Mouse (Mus musculus): ENCODE measurements at regions not wholly inside any gene's neighbourhood (a gene's known extent, or its start where the extent isn't known, plus 50 kb on each side); places are given as distances from the start of the nearest gene placed in this dataset.
A peak's percentile ranks its signal among the peaks of the same experiment; 100 is the strongest.
"Not testable (repeated sequence)": the region's sequence is repeated elsewhere in the genome, so short reads cannot be mapped to it uniquely, and the experiment has no call there.

DNA sequence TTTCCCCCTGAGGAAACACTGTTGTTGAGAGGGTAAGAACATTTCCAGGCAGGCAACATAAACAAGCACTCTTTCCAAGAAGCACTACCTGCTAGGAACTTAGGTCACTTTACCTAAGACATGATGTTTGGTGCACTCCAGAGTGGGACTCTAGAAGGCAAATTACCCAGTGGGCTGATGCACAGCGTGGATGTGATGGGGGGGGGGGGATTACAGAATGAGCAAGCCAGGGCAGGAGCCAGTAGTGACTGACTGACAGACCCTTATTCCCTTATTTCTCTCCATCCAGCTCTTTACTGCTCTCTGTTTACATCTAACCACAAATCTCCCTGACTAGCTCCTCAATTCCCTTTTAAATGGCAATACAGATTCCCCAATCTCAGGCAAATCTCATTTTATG lies 1071.7 kb downstream of the Diaph3 start:
- Histone ChIP-seq H3K27me3 (ENCODE audit: control insufficient read depth, insufficient read depth, low read length) (no peaks in the 10 kb centered on the region), H3K36me3 (ENCODE audit: control insufficient read depth, insufficient read depth, low read length) (no peaks in the 10 kb centered on the region), H3K4me2 (replicated peaks; ENCODE audit: low read depth, low read length) (no peak overlapping the region), H3K4me3 (ENCODE audit: low read depth, low read length) (no peak overlapping the region), H3K9me3 (ENCODE audit: control insufficient read depth, low read length) (no peaks in the 10 kb centered on the region), H3K9ac (ENCODE audit: low read depth, low read length) (no peak overlapping the region), H3K27ac (ENCODE audit: low read depth, low read length) (no peak overlapping the region), H3K4me1 (replicated peaks; ENCODE audit: control insufficient read depth, insufficient read depth, low read length) (no peaks in the 10 kb centered on the region)
- WGBS = 31% methylated on average over 1 of the region's 1 CpGs
- no peak for DNase-seq (ENCODE audit: low spot score)
- ATAC-seq (ENCODE audit: low FRiP score) = no peak

DNA sequence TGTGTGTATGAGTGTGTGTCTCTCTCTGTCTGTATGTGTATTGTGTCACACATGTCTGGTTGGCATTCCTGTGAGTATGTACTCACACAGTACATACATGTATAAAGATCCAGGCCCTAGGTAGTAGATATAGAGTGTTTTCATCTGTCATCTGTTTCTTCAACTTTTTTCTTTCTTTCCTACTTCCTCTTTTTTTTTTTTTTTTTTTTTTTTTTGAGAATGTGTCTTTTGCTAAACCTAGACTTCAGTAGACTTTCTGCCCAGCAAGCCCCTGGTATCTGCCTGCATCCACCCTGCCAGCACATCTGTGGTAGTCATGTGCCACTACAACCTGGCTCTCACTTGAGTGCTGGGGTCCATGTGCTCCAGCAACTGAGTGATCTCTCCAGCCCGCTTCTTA lies 1073.3 kb downstream of the Diaph3 start:
- Histone ChIP-seq H3K27me3 (ENCODE audit: control insufficient read depth, insufficient read depth, low read length) (no peaks in the 10 kb centered on the region), H3K4me1 (replicated peaks; ENCODE audit: control insufficient read depth, insufficient read depth, low read length) (no peaks in the 10 kb centered on the region), H3K4me2 (replicated peaks; ENCODE audit: low read depth, low read length) (no peak overlapping the region), H3K36me3 (ENCODE audit: control insufficient read depth, insufficient read depth, low read length) (no peaks in the 10 kb centered on the region), H3K9ac (ENCODE audit: low read depth, low read length) (no peak overlapping the region), H3K27ac (ENCODE audit: low read depth, low read length) (no peak overlapping the region), H3K4me3 (ENCODE audit: low read depth, low read length) (no peak overlapping the region), H3K9me3 (ENCODE audit: control insufficient read depth, low read length) (no peaks in the 10 kb centered on the region)
- 93% methylated on average over 1 of the region's 1 CpGs for WGBS
- DNase-seq (ENCODE audit: low spot score) = no peak
- ATAC-seq (ENCODE audit: low FRiP score) = no peak

GRCm38 (mm10) chr14:86063620-86063943 lies 1077.5 kb downstream of the Diaph3 start:
- H3K4me1 ChIP-seq (replicated peaks; ENCODE audit: control insufficient read depth, insufficient read depth, low read length) = no peaks in the 10 kb centered on the region
- H3K4me2 ChIP-seq (replicated peaks; ENCODE audit: low read depth, low read length) = no peak overlapping the region
- H3K9ac ChIP-seq (ENCODE audit: low read depth, low read length) = no peak overlapping the region
- H3K4me3 ChIP-seq (ENCODE audit: low read depth, low read length) = no peak overlapping the region
- H3K36me3 ChIP-seq (ENCODE audit: control insufficient read depth, insufficient read depth, low read length) = no peaks in the 10 kb centered on the region
- DNase-seq (ENCODE audit: low spot score) (no peak), ATAC-seq (ENCODE audit: low FRiP score) (no peak)
- H3K9me3 ChIP-seq (ENCODE audit: control insufficient read depth, low read length) = no peaks in the 10 kb centered on the region
- no peak overlapping the region for H3K27ac ChIP-seq (ENCODE audit: low read depth, low read length)
- 76% methylated on average over 3 of the region's 3 CpGs for WGBS
- no peaks in the 10 kb centered on the region for H3K27me3 ChIP-seq (ENCODE audit: control insufficient read depth, insufficient read depth, low read length)

GRCm38 (mm10) chr14:86062885-86063619 lies 1078.0 kb downstream of the Diaph3 start:
- Histone ChIP-seq H3K9ac (ENCODE audit: low read depth, low read length) (no peak overlapping the region), H3K36me3 (ENCODE audit: control insufficient read depth, insufficient read depth, low read length) (no peaks in the 10 kb centered on the region), H3K27me3 (ENCODE audit: control insufficient read depth, insufficient read depth, low read length) (no peaks in the 10 kb centered on the region), H3K27ac (ENCODE audit: low read depth, low read length) (no peak overlapping the region), H3K4me1 (replicated peaks; ENCODE audit: control insufficient read depth, insufficient read depth, low read length) (no peaks in the 10 kb centered on the region), H3K9me3 (ENCODE audit: control insufficient read depth, low read length) (no peaks in the 10 kb centered on the region), H3K4me2 (replicated peaks; ENCODE audit: low read depth, low read length) (no peak overlapping the region), H3K4me3 (ENCODE audit: low read depth, low read length) (no peak overlapping the region)
- DNase-seq (ENCODE audit: low spot score) (peak; percentile 33), ATAC-seq (ENCODE audit: low FRiP score) (no peak)
- WGBS = 79% methylated on average over 11 of the region's 11 CpGs

DNA sequence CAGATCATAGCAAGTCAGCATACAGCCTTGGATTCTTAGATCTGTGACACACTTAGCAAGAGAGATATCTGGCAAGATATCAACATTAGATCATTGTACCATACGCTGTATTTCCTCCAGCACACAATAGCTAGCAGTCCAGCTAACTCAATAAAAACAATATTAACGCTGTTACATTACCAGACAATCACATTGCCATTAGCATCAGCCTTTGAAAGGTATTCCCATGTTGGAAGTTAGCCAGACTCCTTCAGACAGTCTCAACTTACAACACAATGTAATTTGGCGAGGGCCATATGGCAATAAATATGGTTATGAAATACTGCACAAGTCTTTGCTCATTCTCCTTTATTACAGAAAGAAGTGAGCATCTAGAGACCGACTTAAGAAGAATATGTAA lies 1084.0 kb downstream of the Diaph3 start:
- 84% methylated on average over 4 of the region's 4 CpGs for WGBS
- Histone ChIP-seq H3K27me3 (ENCODE audit: control insufficient read depth, insufficient read depth, low read length) (no peaks in the 10 kb centered on the region), H3K27ac (ENCODE audit: low read depth, low read length) (no peak overlapping the region), H3K9me3 (ENCODE audit: control insufficient read depth, low read length) (no peaks in the 10 kb centered on the region), H3K4me3 (ENCODE audit: low read depth, low read length) (no peak overlapping the region), H3K36me3 (ENCODE audit: control insufficient read depth, insufficient read depth, low read length) (no peaks in the 10 kb centered on the region), H3K9ac (ENCODE audit: low read depth, low read length) (no peak overlapping the region), H3K4me2 (replicated peaks; ENCODE audit: low read depth, low read length) (no peak overlapping the region), H3K4me1 (replicated peaks; ENCODE audit: control insufficient read depth, insufficient read depth, low read length) (no peaks in the 10 kb centered on the region)
- DNase-seq (ENCODE audit: low spot score) = no peak
- no peak for ATAC-seq (ENCODE audit: low FRiP score)

- no peaks in the 10 kb centered on the region for H3K27me3 ChIP-seq (ENCODE audit: control insufficient read depth, insufficient read depth, low read length)
- ATAC-seq (ENCODE audit: low FRiP score) = no peak
- WGBS = 91% methylated on average over 1 of the region's 1 CpGs
Measured at GRCm38 (mm10) chr14:86054668-86055067, 1086.4 kb downstream of the Diaph3 start.

DNA sequence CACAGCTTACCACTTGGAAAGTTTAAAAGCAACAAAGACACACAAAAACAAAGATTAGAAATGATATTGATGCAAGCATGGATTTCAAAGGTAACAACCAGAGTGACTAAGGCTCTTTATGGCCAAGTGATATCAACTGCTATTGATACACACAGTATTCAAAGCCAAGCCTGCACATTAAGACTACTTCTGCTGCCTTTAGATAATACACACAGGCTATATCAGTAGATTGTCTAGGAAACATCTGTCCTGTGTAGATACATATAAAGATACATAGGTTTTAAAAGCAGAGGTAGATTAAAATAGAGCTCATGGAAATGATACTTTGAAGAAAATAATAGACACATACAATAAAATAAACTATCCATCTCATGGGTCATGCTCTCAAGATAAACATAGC lies 1111.6 kb downstream of the Diaph3 start:
- no peak overlapping the region for H3K9ac ChIP-seq (ENCODE audit: low read depth, low read length)
- ATAC-seq (ENCODE audit: low FRiP score) = no peak
- no peaks in the 10 kb centered on the region for H3K27me3 ChIP-seq (ENCODE audit: control insufficient read depth, insufficient read depth, low read length)
- no peak for DNase-seq (ENCODE audit: low spot score)
- H3K27ac ChIP-seq (ENCODE audit: low read depth, low read length) = no peak overlapping the region
- no peak overlapping the region for H3K4me3 ChIP-seq (ENCODE audit: low read depth, low read length)
- no peak overlapping the region for H3K4me2 ChIP-seq (replicated peaks; ENCODE audit: low read depth, low read length)
- no peaks in the 10 kb centered on the region for H3K9me3 ChIP-seq (ENCODE audit: control insufficient read depth, low read length)
- no peaks in the 10 kb centered on the region for H3K4me1 ChIP-seq (replicated peaks; ENCODE audit: control insufficient read depth, insufficient read depth, low read length)
- H3K36me3 ChIP-seq (ENCODE audit: control insufficient read depth, insufficient read depth, low read length) = no peaks in the 10 kb centered on the region

More at GRCm38 (mm10) chr14:86054668-86055067, 1086.4 kb downstream of the Diaph3 start:
- Histone ChIP-seq H3K36me3 (ENCODE audit: control insufficient read depth, insufficient read depth, low read length) (no peaks in the 10 kb centered on the region), H3K4me1 (replicated peaks; ENCODE audit: control insufficient read depth, insufficient read depth, low read length) (no peaks in the 10 kb centered on the region), H3K9me3 (ENCODE audit: control insufficient read depth, low read length) (no peaks in the 10 kb centered on the region), H3K27ac (ENCODE audit: low read depth, low read length) (no peak overlapping the region), H3K4me2 (replicated peaks; ENCODE audit: low read depth, low read length) (no peak overlapping the region), H3K4me3 (ENCODE audit: low read depth, low read length) (no peak overlapping the region), H3K9ac (ENCODE audit: low read depth, low read length) (no peak overlapping the region)
- no peak for DNase-seq (ENCODE audit: low spot score)

DNA sequence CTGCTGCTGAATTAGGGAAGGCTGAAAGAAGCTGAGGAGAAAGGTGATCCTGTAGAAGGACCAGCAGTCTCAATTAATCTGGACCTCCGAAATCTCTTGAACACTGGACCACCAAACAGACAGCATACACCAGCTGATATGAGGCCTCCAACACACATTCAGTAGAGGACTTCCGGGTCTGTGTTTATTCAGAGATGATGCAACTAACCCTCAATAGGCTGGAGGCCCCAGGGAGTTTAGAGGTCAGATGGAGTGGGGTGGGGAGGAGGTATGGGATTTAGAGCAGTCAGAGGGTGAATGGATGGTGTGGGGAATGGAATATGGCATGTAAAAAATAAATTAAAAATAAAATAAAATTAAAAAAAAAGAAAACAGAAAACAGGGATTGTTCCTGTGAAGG lies 1123.4 kb downstream of the Diaph3 start:
- not testable (repeated sequence) for H3K4me2 ChIP-seq (replicated peaks; ENCODE audit: low read depth, low read length); H3K36me3 ChIP-seq (ENCODE audit: control insufficient read depth, insufficient read depth, low read length); H3K9me3 ChIP-seq (ENCODE audit: control insufficient read depth, low read length); H3K27me3 ChIP-seq (ENCODE audit: control insufficient read depth, insufficient read depth, low read length); H3K4me1 ChIP-seq (replicated peaks; ENCODE audit: control insufficient read depth, insufficient read depth, low read length); H3K27ac ChIP-seq (ENCODE audit: low read depth, low read length); H3K4me3 ChIP-seq (ENCODE audit: low read depth, low read length); DNase-seq (ENCODE audit: low spot score); H3K9ac ChIP-seq (ENCODE audit: low read depth, low read length); ATAC-seq (ENCODE audit: low FRiP score)
- 79% methylated on average over 2 of the region's 2 CpGs for WGBS
